Mouse (Mus musculus): ENCODE data around the gene Slc3a2.

- TF ChIP-seq CTCF (IDR thresholded peaks at IDR 0.05; ENCODE audit: low read depth) (no peak), EP300 (IDR thresholded peaks at IDR 0.05; ENCODE audit: low read depth) (no peak)
These were observed 49.7 kb downstream of the Slc3a2 start for GRCm38 (mm10) chr19:8673336-8674063.
